Mouse (Mus musculus) neural tube, embryonic 14.5 days (tissue): ENCODE results near the gene Vipr1. TPM values are rescaled to one million over a fixed set of nuclear protein-coding genes. Genes with fewer than 3 reads are reported as not detected.
A peak's percentile ranks its signal among the peaks of the same experiment; 100 is the strongest.

Source experiments
- ATAC-seq: fragments of 200-750 bp; cut with Nextera tagmentation; 2 replicates; pipeline ENCODE4 v1.8.0; 2017; ENCODE audit warnings: low read depth, mild to moderate bottlenecking, moderate TSS enrichment, moderate library complexity
- H3K27ac ChIP-seq: fragments of 300-500 bp; sonication (generic); 2 replicates; pipeline ENCODE4 v1.5.1; 2014; ENCODE audit warnings: low read depth, mild to moderate bottlenecking, control low read depth, low read length, moderate library complexity, mixed read lengths
- H3K27me3 ChIP-seq: fragments of 300-500 bp; sonication (generic); 2 replicates; pipeline ENCODE4 v1.6.1; 2014; ENCODE audit warnings: low read length; ENCODE audit not compliant: control insufficient read depth, insufficient read depth
- H3K36me3 ChIP-seq: fragments of 300-500 bp; sonication (generic); 2 replicates; pipeline ENCODE4 v1.6.1; 2014; ENCODE audit warnings: low read length, mixed read lengths; ENCODE audit not compliant: control insufficient read depth, insufficient read depth
- H3K4me1 ChIP-seq: fragments of 300-500 bp; sonication (generic); 2 replicates; pipeline ENCODE4 v1.6.1; 2014; ENCODE audit warnings: low read length; ENCODE audit not compliant: control insufficient read depth, insufficient read depth
- H3K4me2 ChIP-seq: fragments of 300-500 bp; sonication (generic); 2 replicates; pipeline ENCODE4 v1.6.1; 2014; ENCODE audit warnings: mild to moderate bottlenecking, low read depth, low read length, control low read depth
- H3K4me3 ChIP-seq: fragments of 300-500 bp; sonication (generic); 2 replicates; pipeline ENCODE4 v1.5.1; 2014; ENCODE audit warnings: low read depth, low read length, control low read depth, mixed read lengths
- H3K9ac ChIP-seq: fragments of 300-500 bp; sonication (generic); replicated peaks from 2 replicates; pipeline ENCODE4 v1.6.1; 2014; ENCODE audit warnings: low read depth, mild to moderate bottlenecking, control low read depth, low read length, mixed read lengths
- H3K9me3 ChIP-seq: fragments of 300-500 bp; sonication (generic); 2 replicates; pipeline ENCODE4 v1.6.1; 2016; ENCODE audit warnings: low read length; ENCODE audit not compliant: control insufficient read depth
- WGBS: fragments of 180-500 bp; shearing (Covaris S2); extraction: QIAGEN DNeasy Blood & Tissue Kit; methylation state at CpG from one replicate; pipeline ENCODE4 v1.1.7; 2014; 5-methylcytosine and 5-hydroxymethylcytosine counted together
- polyA plus RNA-seq: library from polyadenylated mRNA; unstranded; fragments of >200 nt; fragmentation: Nextera tagmentation; extraction: Ambion mirVana; gene quantifications from 2 replicates; pipeline ENCODE4 v1.2.1, GENCODE M21; 2014

Gene Vipr1
- polyA plus RNA-seq, 1 experiment from 2014 or later = 0.20 TPM

DNA sequence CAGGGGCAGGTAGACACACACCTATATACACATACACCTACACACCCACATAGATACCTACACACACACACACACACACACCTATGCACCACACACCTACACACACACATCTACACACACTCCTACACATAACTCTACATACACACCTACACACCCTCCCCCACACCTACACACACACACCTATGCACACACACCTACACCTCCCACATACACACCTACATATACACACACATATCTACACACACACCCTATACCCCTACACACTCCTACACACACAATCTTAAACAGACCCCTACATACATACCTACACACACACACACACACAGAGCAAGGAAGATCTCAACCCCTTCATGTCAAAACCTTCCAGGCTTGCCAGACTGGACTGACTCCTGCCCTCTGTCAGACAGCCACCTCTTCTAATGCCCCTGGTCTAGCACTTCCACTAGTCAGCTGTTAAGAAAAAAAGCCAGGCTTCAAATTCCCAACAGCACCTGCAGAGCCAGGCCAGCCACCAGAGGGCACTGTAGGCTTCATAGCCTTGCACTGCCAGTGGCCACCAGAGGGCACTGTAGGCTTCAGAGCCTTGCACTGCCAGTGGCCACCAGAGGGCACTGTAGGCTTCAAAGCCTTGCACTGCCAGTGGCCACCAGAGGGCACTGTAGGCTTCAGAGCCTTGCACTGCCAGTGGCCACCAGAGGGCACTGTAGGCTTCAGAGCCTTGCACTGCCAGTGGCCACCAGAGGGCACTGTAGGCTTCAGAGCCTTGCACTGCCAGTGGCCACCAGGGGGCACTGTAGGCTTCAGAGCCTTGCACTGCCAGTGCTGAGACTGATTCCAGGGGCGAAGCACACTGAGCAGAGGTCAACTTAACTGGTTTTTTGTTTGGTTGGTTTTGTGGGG, 54.9 kb downstream of the Vipr1 start:
- 100% methylated on average over 1 of the region's 1 CpGs for WGBS
- no peaks in the 10 kb centered on the region for H3K9me3 ChIP-seq
- H3K27me3 ChIP-seq = no peaks in the 10 kb centered on the region
- no peak overlapping the region for H3K27ac ChIP-seq
- no peak for ATAC-seq
- no peak overlapping the region for H3K4me3 ChIP-seq
- no peaks in the 10 kb centered on the region; the same call in 1 of the 2 replicates for H3K4me1 ChIP-seq
- no peak overlapping the region for H3K9ac ChIP-seq
- peaks cover 14% of the 10 kb centered on the region for H3K36me3 ChIP-seq
- H3K4me2 ChIP-seq = no peak overlapping the region

DNA sequence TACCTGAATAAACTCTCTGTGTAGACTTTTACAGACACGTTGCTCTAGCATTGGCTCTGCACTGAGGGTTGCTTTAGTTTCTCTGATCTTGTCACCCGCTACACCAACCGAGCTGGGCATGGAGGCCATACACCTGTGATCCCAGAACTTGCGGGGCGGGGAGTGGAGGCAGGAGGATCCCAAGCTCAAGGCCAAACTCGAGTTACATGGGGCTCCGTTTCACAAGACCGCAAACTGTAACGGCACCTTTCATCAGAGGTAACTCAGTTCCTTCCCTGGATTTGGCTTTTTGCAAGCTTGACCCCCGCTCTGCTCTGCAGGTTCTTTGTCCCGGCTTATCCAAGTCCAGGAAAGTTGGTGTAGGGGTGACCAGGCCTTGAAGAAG, 61.7 kb downstream of the Vipr1 start:
- 37% methylated on average over 11 of the region's 11 CpGs for WGBS
- Histone ChIP-seq H3K27me3 (no peaks in the 10 kb centered on the region), H3K4me3 (peak overlapping the region; percentile 81), H3K27ac (no peak overlapping the region; the same call in 1 of the 2 replicates), H3K4me2 (peak overlapping the region; percentile 83), H3K9ac (peak overlapping the region; percentile 88), H3K4me1 (peaks cover 11% of the 10 kb centered on the region), H3K9me3 (no peaks in the 10 kb centered on the region), H3K36me3 (no peaks in the 10 kb centered on the region; the same call in 1 of the 2 replicates)
- ATAC-seq = no peak

DNA sequence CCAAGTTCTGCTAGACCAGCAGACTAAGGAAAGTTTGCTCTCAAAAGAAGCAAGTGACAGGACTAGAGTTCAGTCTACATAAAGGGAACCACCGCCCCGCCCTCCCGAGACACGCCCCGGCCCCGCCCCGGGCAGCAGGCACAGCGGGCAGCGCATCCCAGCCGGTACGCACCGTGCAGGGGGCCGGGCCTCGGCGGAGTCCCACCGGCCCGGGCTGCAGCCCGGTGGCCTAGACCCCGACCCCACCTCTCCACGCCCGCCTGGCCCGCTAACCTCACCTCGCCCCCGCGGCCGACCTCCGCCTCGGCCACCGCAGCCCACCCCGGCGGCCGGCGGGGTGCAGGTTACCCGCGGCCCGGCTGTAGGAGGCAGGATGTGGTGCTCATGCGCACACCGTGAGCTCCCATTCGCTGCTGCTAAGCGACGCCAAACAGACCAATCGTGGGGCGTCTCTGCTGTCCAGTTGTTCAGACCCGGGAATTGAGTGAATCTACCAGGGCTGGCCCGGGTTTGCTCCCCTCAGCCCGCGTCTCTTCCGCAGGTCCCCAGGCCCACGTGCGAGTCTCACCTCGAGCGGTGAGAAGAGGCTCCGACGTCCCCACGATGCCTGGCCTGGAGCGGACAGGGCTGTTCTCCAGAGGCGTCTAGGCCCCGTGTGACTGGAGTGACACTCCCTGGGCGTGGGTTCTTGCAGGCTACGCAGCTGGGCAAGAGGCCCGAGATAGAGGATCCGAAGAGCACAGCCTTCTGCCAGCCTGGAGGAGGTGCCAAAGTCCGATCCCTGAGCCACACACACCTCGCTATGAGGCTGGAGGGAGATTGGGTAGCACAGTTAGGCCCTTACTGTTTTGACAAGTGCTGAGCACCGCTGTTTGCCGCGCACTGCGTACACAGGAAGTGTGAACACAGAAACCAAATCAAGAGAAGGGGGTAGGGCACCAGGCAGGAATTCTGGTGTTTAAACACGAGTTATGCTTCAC, 62.4 kb downstream of the Vipr1 start, which contains the start of gene Sec22c:
TSS of gene Sec22c (minus strand) at position 845 of the 980 bp plus-strand sequence.
- Histone ChIP-seq H3K4me2 (peak within 1 kb of the TSS; percentile 83), H3K27me3 (no peaks in the 10 kb centered on the region), H3K9me3 (no peaks in the 10 kb centered on the region), H3K4me3 (peak within 1 kb of the TSS; percentile 81), H3K4me1 (peaks cover 11% of the 10 kb centered on the region), H3K36me3 (no peaks in the 10 kb centered on the region; the same call in 1 of the 2 replicates), H3K9ac (peak within 1 kb of the TSS; percentile 88), H3K27ac (peak within 1 kb of the TSS; percentile 62)
- 2% methylated on average over 66 of the region's 69 CpGs for WGBS
- peak; percentile 96 for ATAC-seq

DNA sequence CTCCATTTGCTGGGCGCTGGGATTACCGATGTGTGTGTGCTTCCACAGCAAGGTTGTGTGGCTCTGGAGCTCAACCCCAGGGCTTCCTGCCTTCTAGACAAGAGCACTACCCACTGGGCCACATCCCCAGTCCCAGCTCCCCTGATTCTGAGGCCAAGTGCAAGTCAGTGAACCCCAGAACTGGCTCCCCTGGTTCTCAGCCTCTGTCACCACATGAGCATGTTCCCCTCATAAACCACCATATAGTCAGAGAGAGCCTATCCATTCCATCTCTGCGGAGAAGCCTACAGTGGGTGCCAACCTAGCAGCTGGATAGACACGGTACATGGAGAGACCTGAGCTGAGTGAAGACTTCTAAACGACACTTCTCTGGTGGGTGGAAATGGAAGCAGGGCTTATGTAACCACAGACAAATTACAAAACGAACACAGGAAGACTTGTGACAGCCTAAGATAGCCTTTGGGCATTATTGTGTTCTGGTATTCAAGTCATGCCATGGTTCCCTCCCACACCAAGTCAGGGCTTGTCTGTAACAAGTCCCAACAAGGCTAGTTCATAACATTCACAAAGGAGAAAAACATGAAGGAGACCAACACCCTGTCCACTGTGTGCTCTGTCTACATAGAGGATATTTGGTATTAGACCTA, 63.6 kb downstream of the Vipr1 start:
- no peaks in the 10 kb centered on the region for H3K27me3 ChIP-seq
- WGBS = 75% methylated on average over 6 of the region's 6 CpGs
- peaks cover 15% of the 10 kb centered on the region for H3K4me1 ChIP-seq
- no peak overlapping the region for H3K9ac ChIP-seq
- no peak overlapping the region for H3K4me2 ChIP-seq
- no peak for ATAC-seq
- no peaks in the 10 kb centered on the region for H3K9me3 ChIP-seq
- H3K27ac ChIP-seq = no peak overlapping the region
- H3K36me3 ChIP-seq = no peaks in the 10 kb centered on the region; the same call in 1 of the 2 replicates
- no peak overlapping the region; the same call in 1 of the 2 replicates for H3K4me3 ChIP-seq

DNA sequence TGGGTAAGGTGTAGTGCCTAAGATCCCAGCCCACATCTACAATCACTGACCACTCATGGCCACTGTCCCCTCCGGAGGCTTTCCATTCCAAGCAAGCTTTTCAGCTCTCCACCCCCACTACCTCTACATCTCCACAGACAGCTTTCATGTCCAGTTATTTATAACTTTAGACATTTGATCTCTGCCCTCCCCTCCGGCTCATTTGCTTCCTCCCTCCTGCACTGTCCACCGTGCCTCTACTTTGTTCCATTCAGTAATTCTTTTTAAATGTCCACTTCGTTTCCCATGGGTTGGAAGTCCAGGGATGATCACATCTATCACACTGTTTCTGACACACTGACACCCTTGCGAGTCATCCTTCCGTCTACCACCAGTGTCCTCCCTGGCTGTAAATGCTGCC, 65.3 kb downstream of the Vipr1 start:
- 61% methylated on average over 6 of the region's 6 CpGs for WGBS
- ATAC-seq = no peak
- no peaks in the 10 kb centered on the region for H3K9me3 ChIP-seq
- H3K4me3 ChIP-seq = no peak overlapping the region
- H3K27me3 ChIP-seq = no peaks in the 10 kb centered on the region
- H3K36me3 ChIP-seq = 0 out of 2 replicates have a peak, but pooled peaks cover 4% of the 10 kb centered on the region
- peaks cover 23% of the 10 kb centered on the region for H3K4me1 ChIP-seq
- no peak overlapping the region for H3K9ac ChIP-seq
- no peak overlapping the region for H3K4me2 ChIP-seq
- no peak overlapping the region for H3K27ac ChIP-seq

DNA sequence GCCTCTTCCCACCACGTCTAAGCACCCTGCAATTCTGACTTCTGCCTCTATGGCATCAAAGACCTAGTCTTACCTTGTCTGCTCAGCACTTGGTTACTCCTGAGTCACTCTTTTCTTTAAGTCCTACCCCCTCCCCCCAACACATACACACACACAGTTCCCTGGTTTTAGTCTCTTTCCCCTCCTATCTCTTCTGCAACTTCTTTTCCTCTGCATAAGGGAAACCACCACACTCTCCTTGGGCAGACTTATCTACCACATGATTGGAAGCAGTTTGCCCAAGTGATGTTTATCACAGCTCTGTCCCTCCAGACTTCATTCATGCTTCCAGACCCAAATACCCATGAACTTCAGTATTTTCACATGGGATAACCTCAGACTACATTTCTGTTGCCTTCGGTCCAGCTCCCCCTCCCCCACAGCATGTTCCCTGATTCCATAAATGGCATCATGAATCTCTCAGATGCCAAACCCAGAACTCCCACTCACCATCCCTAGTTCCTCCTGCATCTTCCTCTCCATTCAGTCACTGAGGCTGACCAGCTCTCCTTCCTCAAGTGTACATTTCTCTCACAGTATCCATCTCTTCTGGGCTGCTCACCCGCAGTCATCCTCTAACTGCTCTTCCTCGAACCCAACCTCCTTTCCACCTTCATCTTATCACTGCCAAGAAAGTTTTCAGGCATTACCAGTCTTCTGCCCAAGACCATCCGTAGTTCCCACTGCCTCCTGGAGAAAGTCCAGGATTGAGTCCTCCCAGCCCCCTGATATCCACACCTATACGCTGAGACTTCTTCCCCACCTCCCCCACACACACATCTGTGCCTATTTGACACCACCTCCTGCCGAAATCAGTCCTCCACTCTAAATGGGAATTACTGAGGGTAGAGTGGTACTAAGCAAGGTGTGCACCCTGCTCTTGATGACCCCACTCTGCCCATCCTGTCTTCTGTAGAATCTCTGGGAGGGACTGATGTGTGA, 66.3 kb downstream of the Vipr1 start:
- H3K9ac ChIP-seq = no peak overlapping the region
- WGBS = 73% methylated on average over 7 of the region's 7 CpGs
- peaks cover 23% of the 10 kb centered on the region for H3K4me1 ChIP-seq
- no peak overlapping the region for H3K4me3 ChIP-seq
- ATAC-seq = no peak
- no peaks in the 10 kb centered on the region for H3K9me3 ChIP-seq
- H3K27ac ChIP-seq = no peak overlapping the region
- peaks cover 9% of the 10 kb centered on the region; the same call in 1 of the 2 replicates for H3K36me3 ChIP-seq
- no peak overlapping the region for H3K4me2 ChIP-seq
- no peaks in the 10 kb centered on the region for H3K27me3 ChIP-seq

DNA sequence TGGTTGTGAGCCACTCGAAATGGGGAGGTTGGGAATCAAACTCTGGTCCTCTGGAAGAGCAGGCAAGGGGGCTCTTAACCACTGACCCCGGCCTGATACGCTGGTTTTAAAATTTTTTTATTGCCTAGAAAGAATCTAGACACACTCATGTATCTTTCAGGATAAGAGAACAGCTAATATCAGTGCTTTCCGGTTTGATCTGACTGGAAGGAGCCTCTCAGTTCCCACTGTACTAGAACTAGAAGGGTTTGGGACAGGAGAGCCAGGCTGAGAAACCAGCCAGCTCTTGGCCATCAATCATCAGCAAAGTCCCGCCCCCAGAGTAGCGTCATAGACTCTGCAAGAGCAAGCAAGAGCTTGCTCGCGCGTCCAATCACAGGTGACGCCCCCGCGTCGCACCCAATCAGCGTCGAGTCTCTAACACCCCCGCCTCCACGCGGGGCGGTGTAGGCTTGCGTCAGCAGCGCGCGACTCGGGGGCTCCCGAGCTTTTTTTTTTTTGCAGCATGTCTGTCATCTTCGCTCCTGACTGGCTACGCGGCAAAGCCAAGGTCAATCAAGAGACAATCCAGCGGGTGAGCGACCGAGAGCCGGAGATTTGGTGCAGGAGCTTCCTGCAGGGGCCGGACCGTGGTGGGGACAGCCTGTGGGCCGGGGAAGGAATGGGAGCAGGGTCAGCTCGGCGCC, 67.5 kb downstream of the Vipr1 start, which contains the start of gene Ss18l2:
TSS of gene Ss18l2 (plus strand) at position 432 of the 686 bp plus-strand sequence.
- no peaks in the 10 kb centered on the region for H3K9me3 ChIP-seq
- H3K27me3 ChIP-seq = no peaks in the 10 kb centered on the region
- peaks cover 9% of the 10 kb centered on the region; the same call in 1 of the 2 replicates for H3K36me3 ChIP-seq
- H3K27ac ChIP-seq = peak within 1 kb of the TSS; percentile 93
- H3K4me1 ChIP-seq = peaks cover 18% of the 10 kb centered on the region
- H3K9ac ChIP-seq = peak within 1 kb of the TSS; percentile 93
- ATAC-seq = peak; percentile 96
- 5% methylated on average over 37 of the region's 37 CpGs for WGBS
- peak within 1 kb of the TSS; percentile 83 for H3K4me2 ChIP-seq
- H3K4me3 ChIP-seq = peak within 1 kb of the TSS; percentile 73
